Mouse (Mus musculus) heart, postnatal 14 days (tissue): ENCODE results near the gene Wipf1. TPM values are rescaled to one million over a fixed set of nuclear protein-coding genes. Genes with fewer than 3 reads are reported as not detected.

Experiments
- DNase-seq, 2 experiments: peaks; one replicate each; pipeline ENCODE4 v3.0.0; 2021 to 2022
- intact Hi-C: fragments of 180-260 bp; cut with DNase I; formaldehyde crosslinking; loops from one replicate; pipeline ENCODE4 v1.15.1; 2025
- total RNA-seq, 2 experiments: library from RNA; stranded (reverse); gene quantifications; 2 replicates each; pipeline ENCODE4 v1.2.3; 2021

Gene Wipf1
- total RNA-seq, 2 experiments from 2014 or later: 18.8 to 19.4 TPM

DNA sequence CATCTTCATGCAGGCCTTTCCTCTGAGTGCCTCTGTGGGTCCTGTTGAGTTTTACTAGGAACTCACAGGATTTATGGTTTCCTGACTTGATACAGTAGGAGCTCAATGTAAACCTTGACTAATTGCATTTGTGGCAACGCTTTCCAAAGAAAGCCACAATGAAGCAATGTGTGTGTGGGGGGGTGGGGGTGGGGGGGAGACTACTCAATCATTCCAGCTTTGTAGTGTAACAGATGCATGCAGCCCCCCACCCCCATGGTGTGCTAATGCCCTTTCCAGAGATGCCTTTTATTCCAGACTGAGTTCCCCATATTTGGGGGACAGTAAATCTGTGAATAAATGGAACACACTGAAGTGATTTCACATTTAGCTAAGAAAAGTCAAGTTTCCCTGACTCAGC, 127.8 kb downstream of the Wipf1 start:
- intact Hi-C loops: no loop called here

DNA sequence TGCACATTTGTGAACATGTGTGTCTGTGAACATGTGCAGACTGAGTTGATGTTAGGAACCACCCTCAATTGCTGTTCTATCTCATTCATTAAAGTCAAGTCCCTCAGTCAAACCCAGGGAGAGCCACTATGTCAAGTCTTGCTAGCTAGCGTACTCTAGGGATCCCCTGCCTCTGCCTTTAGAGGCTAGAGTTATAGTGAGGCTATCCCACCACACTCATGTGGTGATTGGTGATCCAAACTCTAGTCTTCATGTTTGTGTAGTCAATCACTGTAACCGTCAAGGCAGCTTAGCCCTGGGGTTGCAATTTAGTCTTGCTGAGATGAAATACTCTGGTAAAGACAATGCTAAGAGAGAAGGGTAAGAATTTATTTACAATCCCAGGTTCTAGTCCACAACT, 132.1 kb downstream of the Wipf1 start:
- DNase-seq: no peak
- intact Hi-C loops: no loop called here

More for the DNA sequence above, 127.8 kb downstream of the Wipf1 start:
- DNase-seq: no peak

DNA sequence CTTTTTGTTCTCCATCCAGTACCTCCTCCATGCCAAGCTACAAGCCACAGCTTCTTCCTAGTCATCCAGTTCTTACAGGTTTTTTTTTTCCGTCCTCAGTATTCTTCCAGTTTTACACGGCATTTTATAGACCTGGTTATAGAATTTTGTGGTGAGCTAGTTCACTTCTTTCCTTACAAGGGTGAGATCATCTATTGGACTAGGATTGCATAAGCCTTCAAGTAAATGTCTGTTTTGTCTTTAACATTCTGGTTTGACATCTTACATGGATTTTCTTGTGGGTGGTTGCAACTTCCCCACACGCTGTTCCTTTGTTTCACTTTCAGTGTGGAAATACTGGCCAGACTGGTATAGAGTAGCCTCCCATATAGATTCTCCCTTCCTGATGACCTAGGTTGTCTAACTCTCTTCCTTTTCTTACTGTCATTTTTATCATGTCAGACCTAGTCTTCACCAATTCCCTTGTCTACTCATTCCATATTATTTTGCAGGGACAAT, 132.7 kb downstream of the Wipf1 start:
- DNase-seq: no peak
- intact Hi-C loops: no loop called here

DNA sequence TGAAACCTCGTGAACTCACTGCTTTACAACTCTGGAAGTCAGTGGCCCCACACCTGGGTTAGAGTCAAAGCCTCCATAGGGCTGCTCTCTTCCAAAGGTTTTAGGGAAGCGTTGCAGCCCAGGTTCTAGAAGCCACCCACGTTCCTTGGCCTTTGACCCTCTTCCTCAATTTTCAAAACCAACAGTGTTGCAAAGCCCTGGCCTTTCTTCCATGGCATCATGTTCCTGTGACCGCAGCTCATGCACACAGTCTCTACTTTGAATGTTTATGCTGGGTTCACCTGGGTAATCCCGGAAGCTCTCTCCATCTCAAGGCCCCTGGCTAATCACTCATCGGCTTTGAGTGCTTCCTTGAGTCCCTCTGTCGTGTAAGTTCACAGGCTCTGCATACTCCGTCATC, 134.0 kb downstream of the Wipf1 start:
- intact Hi-C loops: no loop called here
- no peak for DNase-seq

DNA sequence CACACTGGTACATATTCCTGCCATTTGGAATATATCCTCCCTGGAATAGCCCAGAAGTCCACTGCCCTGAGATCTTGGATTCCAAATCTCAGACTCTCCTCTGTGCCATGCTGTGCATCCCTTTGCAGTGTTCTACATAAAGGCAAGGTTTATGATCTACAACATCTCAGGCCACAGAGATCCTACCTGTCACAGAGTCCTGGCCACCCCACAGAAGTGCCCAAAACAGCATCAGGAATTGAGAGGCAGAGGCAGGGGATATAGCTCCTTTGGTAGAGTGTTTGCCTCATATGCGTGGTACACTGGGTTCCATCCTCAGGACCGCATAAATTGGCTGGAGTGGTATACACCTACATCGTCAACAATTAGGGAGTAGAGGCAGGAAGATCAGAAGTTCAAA, 135.1 kb downstream of the Wipf1 start:
- no peak for DNase-seq
- intact Hi-C loops: no loop called here

DNA sequence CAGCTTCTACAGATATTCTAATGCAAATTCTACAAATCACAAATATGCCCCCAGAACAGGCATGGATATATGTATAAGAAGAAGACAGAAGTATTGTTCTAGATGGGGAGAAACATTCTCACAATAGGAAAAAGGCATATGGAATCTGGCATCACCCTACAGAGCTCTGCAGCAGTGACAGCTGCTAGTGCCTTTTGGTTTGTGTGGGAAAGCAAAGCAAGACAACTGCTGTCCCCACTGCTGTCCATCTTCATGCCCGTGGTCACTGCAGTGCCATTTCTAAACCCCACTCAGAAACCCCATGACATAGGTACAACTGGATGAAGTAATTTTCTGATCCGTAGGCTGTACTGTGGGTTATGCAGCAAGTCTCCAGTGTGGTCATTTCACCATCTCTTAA, 136.8 kb downstream of the Wipf1 start:
- intact Hi-C loops: no loop called here
- no peak for DNase-seq

DNA sequence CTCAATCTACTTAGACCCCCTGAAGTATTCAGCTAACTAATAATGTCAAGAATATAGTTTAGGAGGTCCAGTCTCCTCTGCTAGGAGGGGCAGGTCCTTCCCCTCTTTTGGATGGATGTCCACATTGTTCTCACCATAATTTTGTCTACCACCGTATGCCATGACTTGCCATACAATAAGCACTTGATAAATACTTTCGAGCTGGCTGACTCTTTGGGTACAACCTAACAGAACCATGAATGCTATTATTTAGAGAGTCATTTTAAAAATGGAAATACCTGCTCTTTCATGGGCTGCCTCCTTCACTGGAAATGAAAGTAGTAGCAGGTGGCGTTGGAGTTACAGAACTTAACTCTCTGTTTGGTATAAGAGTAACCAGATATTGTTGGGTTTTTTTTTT, 139.6 kb downstream of the Wipf1 start:
- DNase-seq: no peak
- intact Hi-C loops: loop anchor here (5.0 kb wide), 1 partner anchor 78 kb away; the partner anchor contains the start of genes Cir1 and Scrn3

DNA sequence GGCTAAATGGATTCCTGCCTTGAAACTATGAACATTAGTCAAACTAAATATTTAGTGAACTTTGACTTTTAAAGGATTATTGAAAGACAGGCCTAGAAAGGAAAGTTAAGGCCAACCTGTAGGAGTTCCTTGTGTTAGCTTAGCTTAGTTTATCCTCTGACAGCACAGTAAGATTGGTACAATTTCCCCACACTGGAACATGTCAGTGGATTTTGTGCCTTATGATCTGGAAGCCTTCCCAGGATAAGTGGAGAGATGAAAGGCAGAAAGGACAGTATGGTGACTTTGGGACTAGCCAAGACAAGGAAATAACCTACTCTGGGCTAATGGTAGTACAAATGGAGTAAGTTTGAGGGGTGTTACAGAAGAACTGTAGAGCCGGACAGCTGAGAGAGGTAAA, 141.7 kb downstream of the Wipf1 start:
- intact Hi-C loops: loop anchor here (5.0 kb wide), 1 partner anchor 76 kb away; the partner anchor contains the start of genes Cir1 and Scrn3
- no peak for DNase-seq

DNA sequence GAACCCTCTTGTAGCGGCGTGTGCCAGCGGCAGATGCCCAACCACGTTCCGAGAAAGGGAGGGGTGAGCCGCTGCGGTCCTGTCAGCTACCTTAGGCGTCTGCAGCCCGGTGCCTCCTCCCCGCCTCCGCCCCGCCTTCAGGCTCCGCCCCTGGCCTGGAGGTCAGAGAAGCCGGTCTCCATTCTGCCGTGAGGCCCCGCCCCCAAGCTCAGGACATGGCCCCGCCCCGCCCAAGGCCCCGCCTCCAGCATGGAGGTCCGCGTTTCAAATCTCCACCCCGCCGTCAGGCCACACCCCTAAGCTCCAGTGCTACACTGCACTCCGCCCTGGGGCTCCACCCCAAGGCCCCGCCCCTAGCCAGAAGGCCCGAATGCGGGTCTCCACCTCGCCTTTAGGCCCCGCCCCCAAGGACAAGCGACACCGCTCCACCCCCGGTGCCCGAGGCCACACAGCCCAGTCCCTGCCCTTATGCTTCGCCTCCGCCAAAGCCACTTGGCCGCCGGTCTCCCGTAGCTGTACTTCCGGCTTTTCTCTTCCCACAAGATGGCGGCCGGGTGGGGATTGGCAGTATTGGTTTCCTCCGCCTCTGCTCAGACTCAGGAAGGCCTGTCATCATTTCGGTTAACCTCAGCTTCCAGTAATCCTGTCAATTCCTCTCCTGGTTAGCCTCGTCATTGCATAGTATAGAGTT, 143.0 kb downstream of the Wipf1 start, which contains the start of gene Gpr155:
Gpr155 (minus strand) TSS at position 217 of the 691 bp plus-strand sequence.
- peak; percentile 99 to 100 for DNase-seq
- intact Hi-C loops: loop anchor here (5.0 kb wide), 1 partner anchor 74 kb away; the partner anchor contains the start of genes Cir1 and Scrn3

DNA sequence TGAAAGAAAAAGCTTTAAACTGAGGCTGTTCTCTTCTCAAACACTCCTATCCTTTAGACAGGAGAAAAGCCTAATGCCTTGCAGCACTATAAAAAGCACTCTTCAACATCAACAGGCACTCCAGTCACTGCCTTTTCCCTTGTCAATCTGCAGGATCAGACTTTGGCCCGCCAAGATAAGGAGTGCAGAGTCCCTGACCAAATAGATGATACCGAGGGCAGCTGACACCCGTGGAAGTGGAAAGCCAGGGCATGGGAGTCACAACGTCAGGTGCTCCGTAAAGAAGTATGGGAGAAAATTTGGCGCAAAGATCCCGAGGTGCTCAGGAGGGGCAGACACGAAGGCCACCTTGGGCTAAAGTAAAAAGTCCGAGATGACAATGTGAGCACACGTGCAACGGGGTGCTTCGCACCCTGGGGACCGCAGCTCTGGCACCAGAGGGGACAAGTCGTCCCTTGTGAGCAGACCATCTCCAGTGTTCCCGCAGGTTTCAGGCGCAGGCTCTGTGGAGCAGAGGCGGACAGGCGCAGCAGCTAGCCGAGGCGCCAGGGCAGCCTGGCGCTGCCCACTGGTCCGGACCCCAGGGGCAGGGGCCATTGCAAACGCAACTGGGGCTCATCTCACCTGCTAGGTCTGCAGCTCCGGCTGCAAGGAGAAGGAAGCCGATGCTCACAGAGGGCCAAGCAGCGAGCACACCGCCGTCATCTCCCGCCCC, 143.7 kb downstream of the Wipf1 start:
- DNase-seq: no peak
- intact Hi-C loops: loop anchor here (5.0 kb wide), 1 partner anchor 73 kb away; the partner anchor contains the start of genes Cir1 and Scrn3

DNA sequence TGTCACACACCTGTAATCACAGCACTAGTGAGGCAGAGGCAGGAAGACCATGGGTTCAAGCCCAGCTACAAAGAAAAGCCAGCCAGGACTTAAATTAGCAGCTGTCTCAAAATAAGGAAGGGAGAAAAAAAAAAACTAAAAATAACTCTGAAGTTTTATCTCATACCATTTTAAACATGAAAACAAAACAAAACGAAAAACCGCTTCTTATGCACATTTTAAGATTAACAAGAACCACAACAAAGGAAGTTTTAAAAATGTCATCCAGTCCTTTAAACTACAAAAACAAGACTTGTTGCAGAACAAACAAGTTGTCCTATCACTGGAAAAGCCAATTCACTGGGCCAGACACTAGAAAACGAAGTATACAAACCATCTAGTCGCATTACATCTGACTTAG, 144.4 kb downstream of the Wipf1 start:
- DNase-seq: no peak

DNA sequence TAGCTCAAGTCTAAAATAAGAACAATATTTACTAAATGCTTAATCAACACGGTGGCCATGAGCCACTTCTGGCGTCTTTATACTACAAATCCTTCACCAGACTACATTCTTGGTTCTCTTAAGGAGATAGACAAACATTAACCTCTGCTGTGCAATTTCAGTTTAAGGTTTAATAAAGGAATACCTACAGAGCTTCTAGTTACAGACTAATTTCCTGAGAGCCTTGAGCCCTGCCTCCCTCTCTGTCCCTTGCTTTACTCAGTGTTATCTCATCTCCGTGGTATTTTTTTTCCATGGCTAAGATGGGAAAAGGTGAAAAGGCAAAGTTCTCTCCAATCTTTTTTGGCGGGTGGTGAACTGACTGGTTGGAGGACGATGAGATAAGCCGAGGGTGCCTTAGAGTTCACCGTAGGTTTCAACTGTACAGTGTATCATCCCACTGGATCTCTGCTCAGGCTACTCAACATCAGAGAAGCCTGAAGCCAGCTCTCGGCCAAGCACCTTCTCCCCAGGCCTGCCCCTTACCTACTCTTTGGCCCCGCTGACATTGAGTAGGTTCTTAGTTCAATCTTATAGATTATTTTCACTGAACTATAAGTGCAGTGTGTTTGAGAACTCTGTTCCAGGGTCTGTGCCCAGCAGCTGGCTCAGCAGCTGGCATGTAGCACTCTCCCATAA, 149.1 kb downstream of the Wipf1 start:
- DNase-seq: no peak
- intact Hi-C loops: no loop called here

More for the DNA sequence above, 144.4 kb downstream of the Wipf1 start:
- intact Hi-C loops: loop anchor here (5.0 kb wide), 1 partner anchor 73 kb away; the partner anchor contains the start of genes Cir1 and Scrn3

DNA sequence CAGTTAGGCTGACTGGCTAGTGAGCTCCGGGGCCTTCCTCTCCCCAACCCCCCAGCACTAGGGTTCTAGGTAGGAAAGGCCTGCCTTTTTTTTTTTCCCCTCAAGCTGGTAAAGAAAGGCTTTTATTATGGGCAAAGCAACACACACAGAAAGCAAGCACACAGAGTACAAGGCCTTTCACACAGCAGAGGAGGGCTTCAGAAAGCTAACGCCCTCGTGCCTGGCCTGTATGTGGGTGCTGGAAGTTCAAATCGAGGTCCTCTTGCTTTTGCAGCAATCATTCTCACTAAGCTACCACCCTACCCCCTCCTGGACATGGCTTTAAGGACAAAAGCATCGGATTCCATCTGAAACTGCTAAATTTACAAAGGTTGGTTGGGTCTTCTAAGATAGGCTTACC, 149.9 kb downstream of the Wipf1 start:
- intact Hi-C loops: no loop called here
- DNase-seq: no peak

Other genes with a start within 250 kb of the Wipf1 start
- 10 to 100 TPM; 19.2 to 19.3 TPM for gene Scrn3, start 217.1 kb downstream of the Wipf1 start, total RNA-seq
- gene Cir1, start 217.0 kb downstream of the Wipf1 start, total RNA-seq: 10 to 100 TPM; 13.7 to 18.2 TPM
- gene Gpr155, start 143.2 kb downstream of the Wipf1 start, total RNA-seq: 10 to 100 TPM; 10.8 to 11.1 TPM
- not detected for gene Chrna1, start 50.6 kb upstream of the Wipf1 start, total RNA-seq
- gene Chn1, start 245.6 kb upstream of the Wipf1 start, total RNA-seq: 10 to 100 TPM; 45.6 to 53.6 TPM